Mouse (Mus musculus): ENCODE measurements around the gene Barhl1. TPM values are rescaled to one million over a fixed set of nuclear protein-coding genes. Genes with fewer than 3 reads are reported as not detected.

The Barhl1 gene
- polyA plus RNA-seq, 1 experiment: 12.6 TPM

- TF ChIP-seq CTCF (IDR thresholded peaks at IDR 0.05; ENCODE audit: borderline replicate concordance, insufficient read depth, low read depth, low read length) (no peak), POLR2A (IDR thresholded peaks at IDR 0.05; ENCODE audit: borderline replicate concordance, insufficient read depth, low read length) (no peak)
- Histone ChIP-seq H3K4me3 (replicated peaks; ENCODE audit: insufficient read depth, low read depth, low read length) (no peak overlapping the region), H3K27me3 (ENCODE audit: control insufficient read depth, insufficient read depth, low read length) (no peaks in the 10 kb centered on the region; the same call in 1 of the 2 replicates), H3K4me1 (ENCODE audit: control insufficient read depth, insufficient read depth, low read length) (no peaks in the 10 kb centered on the region), H3K27ac (ENCODE audit: insufficient read depth, low read length) (no peak overlapping the region)
- no peak for DNase-seq
- WGBS: 49% methylated on average over 6 of the region's 6 CpGs
Measured at GRCm38 (mm10) chr2:28945388-28945787, 28.9 kb upstream of the Barhl1 start.

DNA sequence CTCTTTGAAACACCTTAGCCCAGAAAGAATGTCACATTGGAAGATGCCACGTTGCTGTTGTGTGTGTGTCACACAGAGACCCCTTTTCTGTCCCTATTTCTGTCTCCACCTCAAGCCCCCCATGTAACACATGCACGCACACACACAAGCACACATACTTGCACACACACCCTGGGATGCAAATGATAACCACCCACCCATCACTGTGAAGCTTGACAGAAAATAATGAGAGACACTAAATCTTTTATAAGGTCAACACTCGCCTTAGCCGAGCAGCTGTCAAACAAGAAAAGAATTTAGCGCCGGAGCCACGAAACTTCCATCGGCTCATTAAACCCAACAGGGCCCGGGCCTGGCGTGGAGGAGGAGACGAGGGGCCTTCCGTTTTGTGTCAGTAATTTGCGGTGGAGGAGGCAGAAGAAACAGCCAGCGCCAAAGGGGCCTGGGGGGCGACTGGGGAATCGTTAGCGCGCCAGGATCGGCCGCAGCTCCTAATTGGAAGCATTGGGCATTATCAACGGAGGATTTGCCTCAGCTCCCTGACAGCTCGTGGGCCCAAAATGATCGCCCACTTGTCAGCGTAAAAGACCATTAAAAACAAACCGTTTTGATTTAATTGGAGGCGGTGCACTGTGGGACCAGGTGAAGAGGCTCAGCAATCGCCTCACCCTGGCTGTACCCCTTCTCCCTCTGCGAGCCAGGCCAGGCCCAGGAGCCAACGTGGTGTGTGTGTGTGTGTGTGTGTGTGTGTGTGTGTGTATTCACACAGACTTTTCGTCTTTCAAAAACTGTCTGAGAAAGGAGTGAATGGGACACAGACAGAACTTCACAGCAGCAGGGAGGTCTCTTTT, 27.4 kb upstream of the Barhl1 start:
- 22% methylated on average over 30 of the region's 30 CpGs for WGBS
- H3K27ac ChIP-seq (ENCODE audit: insufficient read depth, low read length): no peak overlapping the region

DNA sequence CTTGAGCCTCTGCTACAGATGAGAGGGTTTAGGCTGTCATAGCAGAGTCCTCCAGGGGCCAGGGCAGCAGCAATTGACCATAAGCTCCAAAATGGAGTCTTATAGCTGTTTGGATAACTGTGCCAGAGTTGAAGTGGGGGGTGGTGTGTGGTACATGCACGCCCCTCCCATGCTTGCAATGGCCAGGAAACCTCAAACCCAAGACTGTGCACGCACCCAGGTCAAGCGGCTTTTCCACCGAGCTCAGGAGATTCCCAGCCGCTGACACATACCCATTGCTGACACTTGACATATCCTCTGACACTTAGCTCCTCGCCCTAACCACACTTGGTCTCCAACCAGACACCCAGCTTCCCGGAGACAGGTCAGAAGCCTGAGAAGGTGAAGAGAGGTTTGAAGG, 22.5 kb upstream of the Barhl1 start:
- Histone ChIP-seq H3K4me3 (replicated peaks; ENCODE audit: insufficient read depth, low read depth, low read length) (no peak overlapping the region), H3K4me1 (ENCODE audit: control insufficient read depth, insufficient read depth, low read length) (no peaks in the 10 kb centered on the region; the same call in 1 of the 2 replicates), H3K27ac (ENCODE audit: insufficient read depth, low read length) (no peak overlapping the region), H3K27me3 (ENCODE audit: control insufficient read depth, insufficient read depth, low read length) (no peaks in the 10 kb centered on the region)
- WGBS: 88% methylated on average over 7 of the region's 7 CpGs
- no peak for DNase-seq
- no peak for TF ChIP-seq CTCF (IDR thresholded peaks at IDR 0.05; ENCODE audit: borderline replicate concordance, insufficient read depth, low read depth, low read length)
- no peak for TF ChIP-seq POLR2A (IDR thresholded peaks at IDR 0.05; ENCODE audit: borderline replicate concordance, insufficient read depth, low read length)

More for the DNA sequence above, 27.4 kb upstream of the Barhl1 start:
- no peaks in the 10 kb centered on the region; the same call in 1 of the 2 replicates for H3K27me3 ChIP-seq (ENCODE audit: control insufficient read depth, insufficient read depth, low read length)
- DNase-seq: no peak
- H3K4me3 ChIP-seq (replicated peaks; ENCODE audit: insufficient read depth, low read depth, low read length): no peak overlapping the region
- TF ChIP-seq POLR2A (IDR thresholded peaks at IDR 0.05; ENCODE audit: borderline replicate concordance, insufficient read depth, low read length): no peak
- TF ChIP-seq CTCF (IDR thresholded peaks at IDR 0.05; ENCODE audit: borderline replicate concordance, insufficient read depth, low read depth, low read length): no peak
- no peaks in the 10 kb centered on the region; the same call in 1 of the 2 replicates for H3K4me1 ChIP-seq (ENCODE audit: control insufficient read depth, insufficient read depth, low read length)

- Histone ChIP-seq H3K27ac (ENCODE audit: insufficient read depth, low read length) (no peak overlapping the region), H3K4me3 (replicated peaks; ENCODE audit: insufficient read depth, low read depth, low read length) (no peak overlapping the region), H3K4me1 (ENCODE audit: control insufficient read depth, insufficient read depth, low read length) (no peaks in the 10 kb centered on the region), H3K27me3 (ENCODE audit: control insufficient read depth, insufficient read depth, low read length) (no peaks in the 10 kb centered on the region)
- WGBS: 96% methylated on average over 3 of the region's 3 CpGs
- no peak for DNase-seq
- no peak for TF ChIP-seq CTCF (IDR thresholded peaks at IDR 0.05; ENCODE audit: borderline replicate concordance, insufficient read depth, low read depth, low read length)
- TF ChIP-seq POLR2A (IDR thresholded peaks at IDR 0.05; ENCODE audit: borderline replicate concordance, insufficient read depth, low read length): no peak
Measured at GRCm38 (mm10) chr2:28930571-28930970, 14.1 kb upstream of the Barhl1 start.

- Histone ChIP-seq H3K27ac (ENCODE audit: insufficient read depth, low read length) (no peak overlapping the region), H3K4me1 (ENCODE audit: control insufficient read depth, insufficient read depth, low read length) (no peaks in the 10 kb centered on the region), H3K4me3 (replicated peaks; ENCODE audit: insufficient read depth, low read depth, low read length) (no peak overlapping the region), H3K27me3 (ENCODE audit: control insufficient read depth, insufficient read depth, low read length) (no peaks in the 10 kb centered on the region)
- 4% methylated on average over 4 of the region's 4 CpGs for WGBS
- peak; percentile 65 to 76 for DNase-seq
- TF ChIP-seq POLR2A (IDR thresholded peaks at IDR 0.05; ENCODE audit: borderline replicate concordance, insufficient read depth, low read length) (no peak), CTCF (IDR thresholded peaks at IDR 0.05; ENCODE audit: borderline replicate concordance, insufficient read depth, low read depth, low read length) (peak; percentile 97)
Measured at GRCm38 (mm10) chr2:28923912-28924311, 7.4 kb upstream of the Barhl1 start.

DNA sequence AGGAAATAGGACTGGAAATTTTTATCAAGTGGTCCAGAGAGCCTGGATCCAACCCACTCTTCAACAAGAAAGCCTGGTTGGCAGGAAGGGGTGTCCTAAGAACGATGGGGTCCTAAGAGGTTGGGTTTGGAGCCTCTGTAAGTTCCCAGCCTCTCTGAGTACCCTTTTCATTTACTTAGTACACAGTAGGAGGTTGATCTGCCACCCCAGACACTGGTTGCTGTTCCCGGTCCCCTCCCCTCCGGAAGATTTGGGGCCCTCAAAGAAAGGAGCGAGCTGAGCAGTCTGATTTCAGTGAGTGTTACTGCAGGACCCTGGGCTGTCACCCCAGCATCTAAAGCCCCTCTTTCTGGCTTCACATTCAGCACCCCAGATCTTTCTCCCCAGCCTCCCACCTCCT, 2.5 kb upstream of the Barhl1 start:
- no peak for DNase-seq
- H3K4me1 ChIP-seq (ENCODE audit: control insufficient read depth, insufficient read depth, low read length): peaks cover 6% of the 10 kb centered on the region
- TF ChIP-seq POLR2A (IDR thresholded peaks at IDR 0.05; ENCODE audit: borderline replicate concordance, insufficient read depth, low read length) (no peak), CTCF (IDR thresholded peaks at IDR 0.05; ENCODE audit: borderline replicate concordance, insufficient read depth, low read depth, low read length) (no peak)
- WGBS: 59% methylated on average over 4 of the region's 4 CpGs
- no peak overlapping the region for H3K27ac ChIP-seq (ENCODE audit: insufficient read depth, low read length)
- no peaks in the 10 kb centered on the region for H3K27me3 ChIP-seq (ENCODE audit: control insufficient read depth, insufficient read depth, low read length)
- no peak overlapping the region for H3K4me3 ChIP-seq (replicated peaks; ENCODE audit: insufficient read depth, low read depth, low read length)

DNA sequence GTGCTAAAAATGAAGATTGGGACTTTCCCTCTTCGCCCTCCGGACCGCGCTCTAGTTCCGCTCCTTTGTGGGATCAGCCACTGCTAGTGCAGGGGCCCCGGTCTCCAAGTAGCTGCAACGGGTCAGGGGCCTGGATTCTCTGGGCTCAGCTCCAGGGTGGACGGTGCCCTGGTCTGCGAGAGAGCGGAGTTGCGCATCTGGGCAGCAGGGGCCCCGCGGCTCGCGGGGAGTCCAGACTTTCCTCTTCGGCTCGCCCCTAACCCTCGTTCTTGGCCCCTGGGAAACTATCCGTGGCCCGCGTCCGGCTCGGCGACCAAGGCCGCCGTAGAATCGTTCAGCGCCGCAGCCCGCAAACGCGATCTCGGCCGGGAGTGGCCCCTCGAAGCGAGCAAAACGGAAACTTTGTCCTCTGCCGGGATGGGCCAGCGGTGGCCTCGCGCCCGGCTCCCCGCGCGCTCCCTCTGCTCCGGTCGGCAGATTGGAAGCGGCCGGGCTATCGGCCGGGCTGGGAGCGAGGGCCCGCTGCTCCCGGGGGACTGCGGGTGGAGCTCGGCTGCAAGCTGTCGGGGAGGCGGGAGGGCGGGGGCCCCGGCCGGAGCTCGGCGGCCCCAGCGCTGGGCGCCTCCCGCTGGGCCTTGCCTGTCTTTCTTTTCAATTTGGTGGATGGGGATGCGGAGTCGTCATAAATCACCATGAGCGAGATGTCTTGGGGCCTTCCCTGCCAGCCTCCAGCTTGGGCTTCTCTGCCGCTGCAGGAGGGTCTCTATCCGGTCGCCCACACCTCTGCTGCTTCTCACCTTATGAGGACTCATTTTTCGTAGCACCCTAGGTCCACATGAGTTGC, 1.3 kb upstream of the Barhl1 start:
- peak; percentile 48 to 61 for DNase-seq
- 3% methylated on average over 73 of the region's 73 CpGs for WGBS
- Histone ChIP-seq H3K27ac (ENCODE audit: insufficient read depth, low read length) (peak overlapping the region; percentile 16; the same call in 1 of the 2 replicates), H3K4me3 (replicated peaks; ENCODE audit: insufficient read depth, low read depth, low read length) (peak overlapping the region; percentile 82), H3K27me3 (ENCODE audit: control insufficient read depth, insufficient read depth, low read length) (no peaks in the 10 kb centered on the region), H3K4me1 (ENCODE audit: control insufficient read depth, insufficient read depth, low read length) (peaks cover 6% of the 10 kb centered on the region)
- no peak for TF ChIP-seq CTCF (IDR thresholded peaks at IDR 0.05; ENCODE audit: borderline replicate concordance, insufficient read depth, low read depth, low read length)
- no peak for TF ChIP-seq POLR2A (IDR thresholded peaks at IDR 0.05; ENCODE audit: borderline replicate concordance, insufficient read depth, low read length)
